Mouse (Mus musculus) lung, postnatal 0 days (tissue): ENCODE measurements at regions not wholly inside any gene's neighbourhood (a gene's known extent, or its start where the extent isn't known, plus 50 kb on each side); places are given as distances from the start of the nearest gene placed in this dataset.

Experiments used
- ATAC-seq: fragments of 200-750 bp; cut with Nextera tagmentation; 2 replicates; pipeline ENCODE4 v1.8.0; 2017; ENCODE audit warnings: moderate library complexity
- DNase-seq: peaks from one replicate; pipeline ENCODE4 v3.0.0-alpha.2; 2016; ENCODE audit warnings: low spot score
- H3K27ac ChIP-seq: fragments of 300-500 bp; sonication (generic); 2 replicates; pipeline ENCODE4 v1.5.1; 2014; ENCODE audit warnings: antibody characterized with exemption, mild to moderate bottlenecking, low read length, mixed read lengths
- H3K27me3 ChIP-seq: fragments of 300-500 bp; sonication (generic); replicated peaks from 2 replicates; pipeline ENCODE4 v1.6.1; 2014; ENCODE audit warnings: low read length, mixed read lengths; ENCODE audit not compliant: insufficient read depth
- H3K36me3 ChIP-seq: fragments of 300-500 bp; sonication (generic); 2 replicates; pipeline ENCODE4 v1.6.1; 2014; ENCODE audit warnings: low read length, mixed read lengths; ENCODE audit not compliant: insufficient read depth
- H3K4me1 ChIP-seq: fragments of 300-500 bp; sonication (generic); 2 replicates; pipeline ENCODE4 v1.6.1; 2014; ENCODE audit warnings: antibody characterized with exemption, low read depth, low read length, mixed read lengths; ENCODE audit not compliant: insufficient read depth
- H3K4me2 ChIP-seq: fragments of 300-500 bp; sonication (generic); replicated peaks from 2 replicates; pipeline ENCODE4 v1.6.1; 2014; ENCODE audit warnings: low read depth, mild to moderate bottlenecking, low read length, moderate library complexity, mixed read lengths
- H3K4me3 ChIP-seq: fragments of 300-500 bp; sonication (generic); 2 replicates; pipeline ENCODE4 v1.5.1; 2014; ENCODE audit warnings: low read depth, low read length
- H3K9ac ChIP-seq: fragments of 300-500 bp; sonication (generic); replicated peaks from 2 replicates; pipeline ENCODE4 v1.6.1; 2014; ENCODE audit warnings: low read depth, mild to moderate bottlenecking
- H3K9me3 ChIP-seq: fragments of 300-500 bp; sonication (generic); 2 replicates; pipeline ENCODE4 v1.6.1; 2016; ENCODE audit warnings: low read length, mixed read lengths
- CTCF ChIP-seq: IDR thresholded peaks from 2 replicates; pipeline ENCODE4 v1.5.1; 2016; ENCODE audit warnings: antibody characterized with exemption, mild to moderate bottlenecking
- EP300 ChIP-seq: IDR thresholded peaks from 2 replicates; pipeline ENCODE4 v1.6.1; 2016; ENCODE audit warnings: antibody characterized with exemption, mild to moderate bottlenecking, control low read depth
- WGBS: fragments of 180-500 bp; shearing (Covaris S2); extraction: QIAGEN DNeasy Blood & Tissue Kit; methylation state at CpG from one replicate; pipeline ENCODE4 v1.1.7; 2014; 5-methylcytosine and 5-hydroxymethylcytosine counted together

GRCm38 (mm10) chr10:16633236-16633635, 1089.8 kb upstream of the Cited2 start:
- 71% methylated on average over 2 of the region's 2 CpGs for WGBS

DNA sequence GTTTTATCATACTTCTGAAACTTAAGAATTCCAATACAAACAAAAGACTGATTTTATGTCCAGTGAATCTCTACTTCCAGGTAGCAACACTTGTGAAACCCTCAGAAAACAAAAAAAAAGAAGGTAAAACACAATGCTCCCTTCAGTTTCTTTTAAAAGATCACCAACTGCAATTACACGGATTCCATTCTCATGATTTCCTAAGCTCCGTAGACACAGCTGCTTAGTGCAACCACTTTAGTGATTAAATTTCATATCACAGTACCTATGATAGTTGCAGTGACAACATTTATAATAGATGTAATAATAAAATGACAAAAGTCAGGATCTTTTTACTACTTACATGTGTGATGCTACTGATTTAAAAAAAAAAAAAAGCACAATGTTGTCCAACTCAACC, 1087.6 kb upstream of the Cited2 start:
- no peak for ATAC-seq

More at GRCm38 (mm10) chr10:16633236-16633635, 1089.8 kb upstream of the Cited2 start:
- no peaks in the 10 kb centered on the region for H3K36me3 ChIP-seq
- no peaks in the 10 kb centered on the region for H3K9me3 ChIP-seq
- no peak overlapping the region for H3K9ac ChIP-seq
- no peaks in the 10 kb centered on the region for H3K27me3 ChIP-seq
- H3K4me2 ChIP-seq = no peak overlapping the region
- no peak for DNase-seq
- TF ChIP-seq CTCF (no peak), EP300 (no peak)
- H3K27ac ChIP-seq = no peak overlapping the region
- no peak for ATAC-seq
- no peaks in the 10 kb centered on the region for H3K4me1 ChIP-seq
- no peak overlapping the region for H3K4me3 ChIP-seq

DNA sequence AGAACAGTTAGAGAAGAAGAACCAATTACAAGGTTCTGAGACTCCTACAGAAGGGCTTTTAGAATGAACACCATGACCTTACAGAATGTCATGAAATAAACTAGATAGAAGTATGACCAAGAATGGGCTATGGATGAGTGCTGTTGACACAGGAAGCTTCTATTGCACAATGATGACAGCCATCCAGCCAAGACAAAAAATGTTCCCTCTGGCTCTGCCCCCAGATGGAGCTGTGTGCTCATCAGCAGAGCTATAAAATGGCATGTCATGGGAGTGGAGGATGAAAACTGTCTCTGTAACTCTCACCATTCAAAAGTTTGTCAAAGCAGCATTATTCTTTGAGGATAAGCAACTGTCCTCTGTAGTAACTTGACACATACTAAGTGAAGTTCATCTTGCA, 1086.0 kb upstream of the Cited2 start:
- H3K27me3 ChIP-seq = no peaks in the 10 kb centered on the region
- ATAC-seq (peak; percentile 46), DNase-seq (peak; percentile 67)
- no peak overlapping the region for H3K9ac ChIP-seq
- no peak for TF ChIP-seq EP300
- peak; percentile 61 for TF ChIP-seq CTCF
- H3K9me3 ChIP-seq = no peaks in the 10 kb centered on the region
- no peaks in the 10 kb centered on the region for H3K4me1 ChIP-seq
- no peak overlapping the region for H3K4me3 ChIP-seq
- no peak overlapping the region for H3K4me2 ChIP-seq
- H3K36me3 ChIP-seq = no peaks in the 10 kb centered on the region
- no peak overlapping the region for H3K27ac ChIP-seq

More for the DNA sequence above, 1087.6 kb upstream of the Cited2 start:
- Histone ChIP-seq H3K9me3 (no peaks in the 10 kb centered on the region), H3K27ac (no peak overlapping the region), H3K9ac (no peak overlapping the region), H3K27me3 (no peaks in the 10 kb centered on the region), H3K36me3 (no peaks in the 10 kb centered on the region), H3K4me2 (no peak overlapping the region), H3K4me3 (no peak overlapping the region), H3K4me1 (no peaks in the 10 kb centered on the region)
- TF ChIP-seq EP300 (no peak), CTCF (no peak)
- WGBS = 83% methylated on average over 2 of the region's 2 CpGs
- DNase-seq = no peak

- WGBS = 20% methylated on average over 2 of the region's 2 CpGs
- Histone ChIP-seq H3K4me2 (no peak overlapping the region), H3K36me3 (no peaks in the 10 kb centered on the region), H3K27me3 (no peaks in the 10 kb centered on the region), H3K4me3 (no peak overlapping the region), H3K27ac (no peak overlapping the region), H3K9ac (no peak overlapping the region), H3K4me1 (no peaks in the 10 kb centered on the region), H3K9me3 (no peaks in the 10 kb centered on the region)
- DNase-seq (no peak), ATAC-seq (no peak)
- TF ChIP-seq EP300 (no peak), CTCF (no peak)
Observed at GRCm38 (mm10) chr10:16638111-16638510, 1084.9 kb upstream of the Cited2 start.

GRCm38 (mm10) chr10:16640136-16640535, 1082.9 kb upstream of the Cited2 start:
- DNase-seq = no peak
- Histone ChIP-seq H3K4me1 (no peaks in the 10 kb centered on the region), H3K9ac (no peak overlapping the region), H3K27me3 (no peaks in the 10 kb centered on the region), H3K9me3 (no peaks in the 10 kb centered on the region), H3K4me3 (no peak overlapping the region), H3K36me3 (no peaks in the 10 kb centered on the region), H3K27ac (no peak overlapping the region), H3K4me2 (no peak overlapping the region)
- 26% methylated on average over 4 of the region's 4 CpGs for WGBS
- TF ChIP-seq CTCF = no peak
- TF ChIP-seq EP300 = no peak
- no peak for ATAC-seq

- Histone ChIP-seq H3K9ac (no peak overlapping the region), H3K36me3 (no peaks in the 10 kb centered on the region), H3K4me3 (no peak overlapping the region), H3K4me1 (no peaks in the 10 kb centered on the region), H3K9me3 (no peaks in the 10 kb centered on the region), H3K27me3 (no peaks in the 10 kb centered on the region), H3K27ac (no peak overlapping the region), H3K4me2 (no peak overlapping the region)
- ATAC-seq (no peak), DNase-seq (no peak)
- TF ChIP-seq CTCF (no peak), EP300 (no peak)
- WGBS = 29% methylated on average over 1 of the region's 1 CpGs
Observed at GRCm38 (mm10) chr10:16650120-16650519, 1072.9 kb upstream of the Cited2 start.

GRCm38 (mm10) chr10:16652450-16652849, 1070.6 kb upstream of the Cited2 start:
- Histone ChIP-seq H3K9ac (no peak overlapping the region), H3K4me2 (no peak overlapping the region), H3K9me3 (no peaks in the 10 kb centered on the region), H3K4me3 (no peak overlapping the region), H3K27me3 (no peaks in the 10 kb centered on the region), H3K4me1 (no peaks in the 10 kb centered on the region), H3K36me3 (no peaks in the 10 kb centered on the region), H3K27ac (no peak overlapping the region)
- no peak for ATAC-seq
- DNase-seq = peak; percentile 32
- TF ChIP-seq CTCF = no peak
- no peak for TF ChIP-seq EP300
- WGBS = 67% methylated on average over 4 of the region's 4 CpGs
